Mouse (Mus musculus) layer of hippocampus, postnatal 36 days (tissue): ENCODE data around the gene Zfp990. TPM values are rescaled to one million over a fixed set of nuclear protein-coding genes. Genes with fewer than 3 reads are reported as not detected.
"Not testable (repeated sequence)": the region's sequence is repeated elsewhere in the genome, so short reads cannot be mapped to it uniquely, and the experiment has no call there.

ENCODE experiments used
- DNase-seq, 2 experiments: peaks; one replicate each; pipeline ENCODE4 v3.0.0; 2022
- total RNA-seq, 2 experiments: library from RNA; stranded (reverse); gene quantifications; 2 replicates each; pipeline ENCODE4 v1.2.3; 2021

Zfp990 gene
- under 1 TPM; 0.20 to 0.25 TPM for total RNA-seq

- DNase-seq, result not testable (repeated sequence)
Measured at GRCm38 (mm10) chr4:145510459-145510858, at the start of gene Zfp990. Gene Zfp990 (plus strand): TSS chr4:145510759.

- DNase-seq, result not testable (repeated sequence)
Measured at GRCm38 (mm10) chr4:145463553-145464253, 46.9 kb upstream of the Zfp990 start.

GRCm38 (mm10) chr4:145478128-145478527 lies 32.4 kb upstream of the Zfp990 start:
- no peak for DNase-seq

- DNase-seq, result not testable (repeated sequence)
Measured at GRCm38 (mm10) chr4:145480699-145481098, 29.9 kb upstream of the Zfp990 start.

GRCm38 (mm10) chr4:145489396-145489795 lies 21.2 kb upstream of the Zfp990 start:
- no peak for DNase-seq

GRCm38 (mm10) chr4:145492132-145492531 lies 18.4 kb upstream of the Zfp990 start:
- no peak for DNase-seq

- not testable (repeated sequence) for DNase-seq
Measured at GRCm38 (mm10) chr4:145493316-145493715, 17.2 kb upstream of the Zfp990 start.

GRCm38 (mm10) chr4:145514637-145515036 lies 4.1 kb downstream of the Zfp990 start:
- DNase-seq, result not testable (repeated sequence)

- not testable (repeated sequence) for DNase-seq
Measured at GRCm38 (mm10) chr4:145515776-145516565, 5.4 kb downstream of the Zfp990 start.

GRCm38 (mm10) chr4:145517391-145517790 lies 6.8 kb downstream of the Zfp990 start:
- DNase-seq, result not testable (repeated sequence)

- not testable (repeated sequence) for DNase-seq
Measured at GRCm38 (mm10) chr4:145543861-145544260, 33.3 kb downstream of the Zfp990 start.

GRCm38 (mm10) chr4:145545106-145545505 lies 34.5 kb downstream of the Zfp990 start:
- not testable (repeated sequence) for DNase-seq

GRCm38 (mm10) chr4:145545734-145546349 lies 35.3 kb downstream of the Zfp990 start:
- DNase-seq, result not testable (repeated sequence)

GRCm38 (mm10) chr4:145546477-145546876 lies 35.9 kb downstream of the Zfp990 start:
- DNase-seq, result not testable (repeated sequence)

- DNase-seq, result no peak
Measured at GRCm38 (mm10) chr4:145556680-145557079, 46.1 kb downstream of the Zfp990 start.

- no peak for DNase-seq
Measured at GRCm38 (mm10) chr4:145559505-145560099, 49.0 kb downstream of the Zfp990 start.

- no peak for DNase-seq
Measured at GRCm38 (mm10) chr4:145564111-145564821, 53.7 kb downstream of the Zfp990 start.

GRCm38 (mm10) chr4:145570461-145570860 lies 59.9 kb downstream of the Zfp990 start:
- DNase-seq, result not testable (repeated sequence)

- DNase-seq, result not testable (repeated sequence)
Measured at GRCm38 (mm10) chr4:145576623-145577022, 66.1 kb downstream of the Zfp990 start.

- DNase-seq, result not testable (repeated sequence)
Measured at GRCm38 (mm10) chr4:145580333-145580732, 69.8 kb downstream of the Zfp990 start.

GRCm38 (mm10) chr4:145585078-145585477 lies 74.5 kb downstream of the Zfp990 start, which contains the start of gene Gm13212:
Gene Gm13212 (plus strand): TSS chr4:145585166.
- DNase-seq, result not testable (repeated sequence)

GRCm38 (mm10) chr4:145586046-145586445 lies 75.5 kb downstream of the Zfp990 start:
- DNase-seq, result not testable (repeated sequence)
